Mouse (Mus musculus): ENCODE measurements at regions not wholly inside any gene's neighbourhood (a gene's known extent, or its start where the extent isn't known, plus 50 kb on each side); places are given as distances from the start of the nearest gene placed in this dataset.

DNA sequence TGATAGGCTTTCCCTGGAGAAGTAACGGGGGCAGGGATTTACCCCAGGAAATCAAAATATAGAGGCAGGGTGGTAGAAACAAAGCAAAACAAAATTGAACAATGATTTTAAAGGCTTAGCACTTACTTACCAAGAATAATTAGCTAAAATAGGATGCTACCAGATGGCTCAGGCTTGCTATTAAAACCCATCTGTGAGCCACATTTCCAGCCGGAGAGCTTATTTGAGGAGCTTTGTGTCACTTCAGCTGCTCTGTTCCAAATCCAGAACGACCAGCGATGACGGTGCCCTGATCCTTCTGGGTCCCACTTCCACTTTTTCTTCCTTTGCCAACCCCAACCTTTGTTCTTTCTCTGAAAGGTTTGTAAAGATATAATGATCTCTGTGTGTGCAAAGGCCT lies 65.2 kb upstream of the Pthlh start:
- TF ChIP-seq POLR2A (IDR thresholded peaks at IDR 0.05; ENCODE audit: insufficient read length, low read depth) = no peak
- no peak for TF ChIP-seq USF1 (IDR thresholded peaks at IDR 0.05; ENCODE audit: low read depth)
- TF ChIP-seq E2F4 (IDR thresholded peaks at IDR 0.05; ENCODE audit: insufficient read depth) = no peak
- TF ChIP-seq MYOD1 (IDR thresholded peaks at IDR 0.05; ENCODE audit: control insufficient read depth in 1 of 3, insufficient read length in 2 of 3, low read depth in 2 of 3) = no peak
- TF ChIP-seq TCF3 (IDR thresholded peaks at IDR 0.05; ENCODE audit: insufficient read length, low read depth) = no peak
